Mouse (Mus musculus) myocyte (in vitro differentiated cells): ENCODE results near the gene Ubr1.

Experiments
- CEBPB ChIP-seq: IDR thresholded peaks from 2 replicates; pipeline ENCODE4 v1.6.1; 2011; ENCODE audit warnings: mild to moderate bottlenecking, moderate library complexity; ENCODE audit not compliant: poor library complexity, insufficient read depth, severe bottlenecking
- E2F4 ChIP-seq: IDR thresholded peaks from one replicate; pipeline ENCODE4 v1.6.1; 2011; ENCODE audit warnings: mild to moderate bottlenecking, control low read depth, moderate library complexity; ENCODE audit not compliant: insufficient read depth
- MAX ChIP-seq: IDR thresholded peaks from one replicate; pipeline ENCODE4 v1.6.1; 2011; ENCODE audit warnings: low read depth, mild to moderate bottlenecking, control low read depth
- MYOD1 ChIP-seq, 3 experiments: IDR thresholded peaks; one replicate each; pipeline ENCODE4 v1.6.1; 2011; ENCODE audit warnings: control low read depth in 2 of 3, low read depth in 2 of 3, mild to moderate bottlenecking in 2 of 3, moderate library complexity in 1 of 3; ENCODE audit not compliant: insufficient read length in 2 of 3, control insufficient read depth in 1 of 3
- MYOG ChIP-seq, 3 experiments: IDR thresholded peaks; one replicate each; pipeline ENCODE4 v1.6.1; 2011; ENCODE audit warnings: control low read depth in 2 of 3, low read depth in 2 of 3, mild to moderate bottlenecking in 2 of 3; ENCODE audit not compliant: insufficient read length in 2 of 3, control insufficient read depth in 1 of 3, insufficient read depth in 1 of 3
- POLR2A ChIP-seq: IDR thresholded peaks from one replicate; pipeline ENCODE4 v1.6.1; 2011; ENCODE audit warnings: low read depth, mild to moderate bottlenecking, control low read depth, moderate library complexity; ENCODE audit not compliant: insufficient read length
- POLR2AphosphoS2 ChIP-seq: IDR thresholded peaks from one replicate; pipeline ENCODE4 v1.6.1; 2011; ENCODE audit warnings: low read depth, control low read depth; ENCODE audit not compliant: insufficient read length
- REST ChIP-seq: IDR thresholded peaks from one replicate; pipeline ENCODE4 v1.6.1; 2011; ENCODE audit warnings: mild to moderate bottlenecking, control low read depth, moderate library complexity; ENCODE audit not compliant: insufficient read depth, insufficient read length
- TCF12 ChIP-seq: IDR thresholded peaks from one replicate; pipeline ENCODE4 v1.6.1; 2011; ENCODE audit warnings: mild to moderate bottlenecking, control low read depth; ENCODE audit not compliant: poor library complexity, insufficient read depth, severe bottlenecking
- USF1 ChIP-seq: IDR thresholded peaks from one replicate; pipeline ENCODE4 v1.6.1; 2011; ENCODE audit warnings: low read depth, mild to moderate bottlenecking, control low read depth, moderate library complexity

DNA sequence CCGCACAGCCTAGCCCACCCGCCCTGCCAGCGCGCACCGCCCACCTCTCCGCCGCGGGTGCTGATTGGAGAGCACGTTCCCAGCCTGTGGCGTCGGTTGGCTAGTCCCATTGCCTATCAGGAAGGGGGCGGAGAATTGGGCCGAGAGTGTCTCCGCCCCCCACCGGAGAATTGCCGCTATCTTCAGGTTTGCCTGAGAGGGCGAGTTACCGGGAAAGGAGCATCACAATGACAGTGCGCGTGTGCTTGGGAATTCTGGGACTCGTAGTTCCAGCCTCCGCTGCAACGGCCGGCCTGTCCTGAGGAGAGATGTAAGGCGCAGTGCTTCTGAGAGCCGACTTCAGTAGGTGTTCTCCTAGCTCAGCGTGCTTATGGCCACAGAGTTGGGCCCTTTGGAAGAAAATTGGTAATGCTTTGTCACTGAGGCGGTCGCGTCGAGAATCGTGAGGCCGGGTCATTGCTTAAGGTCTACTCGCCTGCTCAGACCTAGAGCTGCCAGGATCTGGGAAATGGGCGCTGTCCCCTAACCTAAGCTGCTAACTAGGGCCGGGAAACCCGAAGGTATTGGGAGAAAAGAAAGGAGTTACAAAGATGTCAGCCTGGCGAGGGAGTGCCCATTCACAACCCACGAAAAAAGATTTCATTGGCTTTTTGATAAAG, 120.0 kb downstream of the Ubr1 start, which contains the start of gene Ttbk2:
- no peak for TF ChIP-seq MAX
- TF ChIP-seq POLR2A = peak; percentile 59
- TF ChIP-seq REST = no peak
- no peak for TF ChIP-seq TCF12
- TF ChIP-seq CEBPB = no peak
- no peak for TF ChIP-seq MYOG (IDR thresholded peaks at IDR 0.05; ENCODE audit: control insufficient read depth in 1 of 3, insufficient read depth in 1 of 3, insufficient read length in 2 of 3, low read depth in 2 of 3)
- TF ChIP-seq MYOD1 (IDR thresholded peaks at IDR 0.05; ENCODE audit: control insufficient read depth in 1 of 3, insufficient read length in 2 of 3, low read depth in 2 of 3) = no peak
- no peak for TF ChIP-seq USF1
- TF ChIP-seq POLR2AphosphoS2 = no peak
- TF ChIP-seq E2F4 = no peak
